Mouse (Mus musculus) liver, embryonic 12.5 days (tissue): Measurements from ENCODE around the gene Myh6. TPM values are rescaled to one million over a fixed set of nuclear protein-coding genes. Genes with fewer than 3 reads are reported as not detected.

Experiments
- ATAC-seq: fragments of 200-750 bp; cut with Nextera tagmentation; 2 replicates; pipeline ENCODE4 v1.8.0; 2017; ENCODE audit warnings: moderate number of reproducible peaks, mild to moderate bottlenecking, moderate library complexity
- H3K27ac ChIP-seq: fragments of 300-500 bp; sonication (generic); 2 replicates; pipeline ENCODE4 v1.5.1; 2016; ENCODE audit warnings: mild to moderate bottlenecking
- H3K27me3 ChIP-seq: fragments of 300-500 bp; sonication (generic); replicated peaks from 2 replicates; pipeline ENCODE4 v1.6.1; 2016; ENCODE audit warnings: mild to moderate bottlenecking, moderate library complexity
- H3K36me3 ChIP-seq: fragments of 300-500 bp; sonication (generic); 2 replicates; pipeline ENCODE4 v1.6.1; 2016; ENCODE audit warnings: mild to moderate bottlenecking, moderate library complexity
- H3K4me1 ChIP-seq: fragments of 300-500 bp; sonication (generic); 2 replicates; pipeline ENCODE4 v1.6.1; 2016
- H3K4me2 ChIP-seq: fragments of 300-500 bp; sonication (generic); 2 replicates; pipeline ENCODE4 v1.6.1; 2016; ENCODE audit warnings: mild to moderate bottlenecking, moderate library complexity
- H3K4me3 ChIP-seq: fragments of 300-500 bp; sonication (generic); 2 replicates; pipeline ENCODE4 v1.5.1; 2016; ENCODE audit warnings: mild to moderate bottlenecking, moderate library complexity
- H3K9ac ChIP-seq: fragments of 300-500 bp; sonication (generic); 2 replicates; pipeline ENCODE4 v1.6.1; 2016; ENCODE audit warnings: mild to moderate bottlenecking, moderate library complexity
- H3K9me3 ChIP-seq: fragments of 300-500 bp; sonication (generic); replicated peaks from 2 replicates; pipeline ENCODE4 v1.6.1; 2016; ENCODE audit warnings: mild to moderate bottlenecking, moderate library complexity
- WGBS: fragments of 180-500 bp; shearing (Covaris S2); methylation state at CpG from one replicate; pipeline ENCODE4 v1.1.7; 2016; ENCODE audit not compliant: insufficient replicate concordance; 5-methylcytosine and 5-hydroxymethylcytosine counted together
- polyA plus RNA-seq: library from polyadenylated mRNA; unstranded; fragments of >200 nt; fragmentation: Nextera tagmentation; extraction: Ambion mirVana; gene quantifications from 2 replicates; pipeline ENCODE4 v1.2.1, GENCODE M21; 2016

Myh6 gene
- polyA plus RNA-seq, 1 experiment from 2014 or later = 1.2 TPM

GRCm38 (mm10) chr14:54938431-54939219 lies 28.1 kb downstream of the Myh6 start:
- no peaks in the 10 kb centered on the region for H3K4me1 ChIP-seq
- no peak overlapping the region for H3K27ac ChIP-seq
- peaks cover 41% of the 10 kb centered on the region for H3K27me3 ChIP-seq
- no peak overlapping the region for H3K4me2 ChIP-seq
- 63% methylated on average over 15 of the region's 15 CpGs for WGBS
- no peak overlapping the region for H3K4me3 ChIP-seq
- no peaks in the 10 kb centered on the region for H3K36me3 ChIP-seq
- no peak for ATAC-seq
- no peak overlapping the region for H3K9ac ChIP-seq
- no peaks in the 10 kb centered on the region for H3K9me3 ChIP-seq

GRCm38 (mm10) chr14:54937361-54938182 lies 29.2 kb downstream of the Myh6 start:
- Histone ChIP-seq H3K9ac (no peak overlapping the region), H3K27me3 (peaks cover 45% of the 10 kb centered on the region), H3K27ac (no peak overlapping the region), H3K4me3 (no peak overlapping the region), H3K36me3 (no peaks in the 10 kb centered on the region), H3K9me3 (no peaks in the 10 kb centered on the region), H3K4me1 (no peaks in the 10 kb centered on the region), H3K4me2 (no peak overlapping the region)
- WGBS = 68% methylated on average over 16 of the region's 16 CpGs
- no peak for ATAC-seq

- no peak overlapping the region for H3K9ac ChIP-seq
- WGBS = 19% methylated on average over 6 of the region's 6 CpGs
Observed at GRCm38 (mm10) chr14:54936831-54937160, 29.9 kb downstream of the Myh6 start.

GRCm38 (mm10) chr14:54935904-54936830 lies 30.6 kb downstream of the Myh6 start, which contains the start of gene Cmtm5:
Gene Cmtm5 (plus strand): TSS chr14:54936261.
- Histone ChIP-seq H3K4me1 (no peaks in the 10 kb centered on the region), H3K27me3 (peaks cover 47% of the 10 kb centered on the region), H3K27ac (no peak within 1 kb of the TSS), H3K9ac (no peak within 1 kb of the TSS), H3K9me3 (no peaks in the 10 kb centered on the region), H3K4me2 (no peak within 1 kb of the TSS), H3K4me3 (no peak within 1 kb of the TSS), H3K36me3 (no peaks in the 10 kb centered on the region)
- no peak for ATAC-seq
- WGBS = 35% methylated on average over 8 of the region's 8 CpGs

More at GRCm38 (mm10) chr14:54936831-54937160, 29.9 kb downstream of the Myh6 start:
- no peak overlapping the region for H3K4me2 ChIP-seq
- H3K27me3 ChIP-seq = peaks cover 45% of the 10 kb centered on the region
- H3K4me3 ChIP-seq = no peak overlapping the region
- H3K36me3 ChIP-seq = no peaks in the 10 kb centered on the region
- no peaks in the 10 kb centered on the region for H3K9me3 ChIP-seq
- H3K4me1 ChIP-seq = no peaks in the 10 kb centered on the region
- no peak for ATAC-seq
- no peak overlapping the region for H3K27ac ChIP-seq

- Histone ChIP-seq H3K27ac (no peak within 1 kb of the TSS), H3K9me3 (no peaks in the 10 kb centered on the region), H3K4me1 (no peaks in the 10 kb centered on the region), H3K27me3 (peaks cover 60% of the 10 kb centered on the region), H3K9ac (no peak within 1 kb of the TSS), H3K36me3 (no peaks in the 10 kb centered on the region), H3K4me3 (no peak within 1 kb of the TSS), H3K4me2 (no peak within 1 kb of the TSS)
- no peak for ATAC-seq
- WGBS = 43% methylated on average over 6 of the region's 6 CpGs
Observed at GRCm38 (mm10) chr14:54932645-54933150, 34.0 kb downstream of the Myh6 start, which contains the start of gene Il25. Gene Il25 (plus strand): TSS chr14:54932695.

GRCm38 (mm10) chr14:54930431-54930830 lies 36.3 kb downstream of the Myh6 start:
- Histone ChIP-seq H3K27ac (no peak overlapping the region), H3K4me2 (no peak overlapping the region), H3K36me3 (no peaks in the 10 kb centered on the region), H3K27me3 (peaks cover 69% of the 10 kb centered on the region), H3K9ac (no peak overlapping the region), H3K4me3 (no peak overlapping the region), H3K4me1 (peaks cover 12% of the 10 kb centered on the region), H3K9me3 (no peaks in the 10 kb centered on the region)
- ATAC-seq = no peak
- WGBS = 6% methylated on average over 2 of the region's 2 CpGs

GRCm38 (mm10) chr14:54929801-54930200 lies 36.9 kb downstream of the Myh6 start:
- WGBS = 61% methylated on average over 5 of the region's 5 CpGs
- H3K27me3 ChIP-seq = peaks cover 69% of the 10 kb centered on the region
- H3K9me3 ChIP-seq = no peaks in the 10 kb centered on the region
- no peaks in the 10 kb centered on the region for H3K36me3 ChIP-seq
- ATAC-seq = no peak
- H3K9ac ChIP-seq = no peak overlapping the region
- H3K4me1 ChIP-seq = peaks cover 18% of the 10 kb centered on the region
- H3K27ac ChIP-seq = no peak overlapping the region
- no peak overlapping the region for H3K4me2 ChIP-seq
- no peak overlapping the region for H3K4me3 ChIP-seq

GRCm38 (mm10) chr14:54927296-54927695 lies 39.4 kb downstream of the Myh6 start:
- H3K4me1 ChIP-seq = peaks cover 30% of the 10 kb centered on the region
- no peak overlapping the region for H3K27ac ChIP-seq
- no peak overlapping the region for H3K4me3 ChIP-seq
- ATAC-seq = no peak
- H3K4me2 ChIP-seq = peak overlapping the region; percentile 69; the same call in 1 of the 2 replicates
- H3K9me3 ChIP-seq = no peaks in the 10 kb centered on the region
- WGBS = 25% methylated on average over 7 of the region's 7 CpGs
- H3K9ac ChIP-seq = no peak overlapping the region
- peaks cover 88% of the 10 kb centered on the region for H3K27me3 ChIP-seq
- no peaks in the 10 kb centered on the region for H3K36me3 ChIP-seq

- 1% methylated on average over 46 of the region's 58 CpGs for WGBS
- H3K4me3 ChIP-seq = peak overlapping the region; percentile 45
- peaks cover 30% of the 10 kb centered on the region for H3K4me1 ChIP-seq
- ATAC-seq = no peak
- H3K4me2 ChIP-seq = peak overlapping the region; percentile 69
- 0 out of 2 replicates have a peak overlapping the region, but pooled peaks have one; percentile 46 for H3K27ac ChIP-seq
- H3K9me3 ChIP-seq = no peaks in the 10 kb centered on the region
- no peaks in the 10 kb centered on the region for H3K36me3 ChIP-seq
- peak overlapping the region; percentile 49; the same call in 1 of the 2 replicates for H3K9ac ChIP-seq
- H3K27me3 ChIP-seq = peaks cover 92% of the 10 kb centered on the region
Observed at GRCm38 (mm10) chr14:54926401-54927158, 40.1 kb downstream of the Myh6 start.

GRCm38 (mm10) chr14:54925349-54926342 lies 41.1 kb downstream of the Myh6 start, which contains the start of gene Efs:
Gene Efs (minus strand): TSS chr14:54926126.
- Histone ChIP-seq H3K4me2 (peak within 1 kb of the TSS; percentile 69), H3K9me3 (no peaks in the 10 kb centered on the region), H3K4me1 (peaks cover 30% of the 10 kb centered on the region), H3K36me3 (no peaks in the 10 kb centered on the region), H3K9ac (peak within 1 kb of the TSS; percentile 49; the same call in 1 of the 2 replicates), H3K27me3 (peaks cover 95% of the 10 kb centered on the region), H3K4me3 (peak within 1 kb of the TSS; percentile 45), H3K27ac (peak within 1 kb of the TSS; percentile 46; the same call in 1 of the 2 replicates)
- 0 out of 2 replicates have a peak, but pooled peaks have one; percentile 27 for ATAC-seq
- WGBS = 7% methylated on average over 54 of the region's 57 CpGs
